Mouse (Mus musculus) heart, adult 18-20 months (tissue): Measurements from ENCODE around the gene Rfxap. TPM values are rescaled to one million over a fixed set of nuclear protein-coding genes. Genes with fewer than 3 reads are reported as not detected.

Source experiments
- DNase-seq, 2 experiments: peaks; one replicate each; pipeline ENCODE4 v3.0.0; 2021 to 2022; ENCODE audit warnings: mixed read lengths in 1 of 2
- total RNA-seq, 2 experiments: library from RNA; stranded (reverse); gene quantifications; 2 replicates each; pipeline ENCODE4 v1.2.3; 2021

The Rfxap gene
- total RNA-seq, 2 experiments from 2014 or later: 16.6 to 19.1 TPM

DNA sequence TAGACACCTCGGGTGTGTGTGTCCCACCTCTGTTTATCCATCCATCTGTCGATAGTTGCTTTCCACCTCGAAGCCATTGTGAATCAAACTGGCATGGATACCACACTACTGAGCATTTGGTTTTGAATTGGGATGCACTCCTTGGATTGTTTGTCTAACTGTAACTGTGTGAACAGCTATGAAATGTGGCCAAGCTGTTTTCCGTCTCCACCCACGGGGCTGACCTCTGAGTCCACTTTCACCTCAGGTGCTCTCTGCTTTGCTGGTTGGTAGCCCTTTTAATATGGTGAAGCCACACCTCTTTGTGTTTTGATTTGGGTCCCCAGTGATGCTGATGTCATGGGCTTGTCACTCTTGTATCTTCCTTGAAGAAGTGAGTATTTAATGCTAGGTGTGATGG lies 40.8 kb downstream of the Rfxap start:
- no peak for DNase-seq

- no peak for DNase-seq
These were observed 41.6 kb downstream of the Rfxap start for GRCm38 (mm10) chr3:54766034-54766433.

- peak in 1 of 2 experiments; percentile 10 for DNase-seq
These were observed 42.1 kb downstream of the Rfxap start for GRCm38 (mm10) chr3:54765521-54765920.

DNA sequence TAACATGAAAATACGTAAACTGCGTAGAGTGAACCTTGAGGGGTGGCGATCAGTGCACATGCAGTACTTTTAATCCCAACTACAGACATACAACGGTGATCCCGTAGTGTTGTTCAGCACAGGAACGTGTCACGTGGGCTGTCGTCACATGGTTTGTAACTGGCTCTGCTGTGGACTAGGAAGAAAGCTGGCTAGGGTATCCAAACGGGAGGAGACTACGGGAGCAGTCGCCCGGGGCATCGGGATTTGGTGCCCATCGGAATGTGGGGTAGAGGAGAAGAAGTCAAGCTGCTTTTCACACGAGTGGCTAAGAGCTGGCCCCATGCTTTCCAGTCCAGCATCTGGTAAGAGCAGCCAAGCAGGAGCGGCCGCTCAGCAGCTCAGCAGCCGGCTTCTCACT lies 43.2 kb downstream of the Rfxap start:
- DNase-seq: peak; percentile 70

DNA sequence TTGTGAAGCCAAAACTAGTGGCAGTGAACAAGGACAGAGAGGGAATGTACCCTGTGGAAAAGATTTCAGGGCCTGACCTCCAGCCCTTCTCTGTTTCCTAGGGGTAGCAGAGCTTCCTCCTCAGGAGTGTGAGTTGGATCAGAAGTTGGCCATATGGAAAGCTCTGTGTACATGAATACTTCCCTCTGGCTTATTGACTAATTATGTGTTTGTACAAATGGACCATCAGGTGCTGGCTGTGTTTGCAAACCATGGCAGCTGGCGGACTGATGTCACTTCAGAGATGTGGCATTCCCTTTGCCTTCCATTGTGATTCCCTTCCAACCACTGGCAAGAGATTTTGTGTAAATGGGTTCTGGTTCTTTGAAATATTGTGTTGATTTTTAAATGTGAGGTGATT lies 46.3 kb downstream of the Rfxap start:
- no peak for DNase-seq

- DNase-seq: no peak
These were observed 47.1 kb downstream of the Rfxap start for GRCm38 (mm10) chr3:54760321-54761115.

DNA sequence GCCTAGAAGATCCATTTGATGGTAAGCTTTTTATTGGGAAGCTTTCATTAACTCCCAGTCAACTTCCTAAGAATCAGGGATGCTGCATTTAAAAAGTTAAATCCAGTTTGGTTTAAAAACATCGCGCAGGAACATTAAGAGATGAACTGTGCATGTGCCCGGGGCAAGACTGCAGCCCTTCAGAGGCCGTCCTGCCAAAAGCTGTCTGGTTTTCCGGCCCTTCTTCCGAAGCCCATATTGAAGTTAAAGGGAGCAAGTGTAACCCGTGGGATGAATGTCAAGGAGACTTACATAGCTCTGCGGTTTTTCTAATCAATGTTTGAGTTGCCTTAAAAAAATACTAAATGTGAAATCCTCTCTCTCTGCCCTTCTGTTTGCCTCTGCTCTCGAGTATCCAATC lies 48.4 kb downstream of the Rfxap start:
- no peak for DNase-seq

DNA sequence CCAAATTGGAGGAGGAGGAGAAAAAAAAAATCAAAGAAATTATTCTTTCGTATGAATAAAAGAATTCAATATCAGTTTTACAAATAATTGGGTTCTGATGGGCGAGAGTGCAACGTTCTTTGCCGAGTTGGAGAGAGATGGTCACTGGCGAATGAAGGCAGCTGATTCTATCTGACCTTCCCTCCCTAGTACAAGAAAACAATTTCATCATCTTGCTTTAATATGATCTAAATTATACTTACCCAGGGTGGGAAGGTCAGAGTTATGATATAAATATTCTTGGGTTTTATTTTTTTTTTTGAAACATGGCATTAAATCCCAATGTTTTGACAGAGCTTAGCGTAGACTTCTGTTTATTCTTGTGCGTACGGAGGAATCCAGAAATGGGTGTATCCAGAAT lies 50.1 kb downstream of the Rfxap start:
- no peak for DNase-seq

DNA sequence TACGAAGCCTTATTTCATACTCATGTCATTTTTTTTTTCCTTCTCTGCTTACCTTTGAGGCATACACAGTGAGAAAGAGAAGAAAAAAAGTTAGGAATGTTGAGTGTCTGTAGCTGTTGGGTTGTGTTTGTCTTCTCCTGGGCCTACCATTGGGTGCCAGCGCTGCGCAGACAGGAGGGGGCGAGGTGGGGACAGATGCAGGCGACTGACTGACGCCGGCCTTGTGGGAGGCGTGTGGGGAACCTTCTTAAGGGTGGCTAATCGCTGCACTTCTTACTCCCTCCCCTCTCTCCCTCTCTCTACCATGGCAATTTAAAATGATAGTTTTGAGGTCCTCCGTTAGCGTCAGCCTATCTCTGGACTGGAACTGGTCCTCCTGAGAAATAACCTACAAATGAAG lies 51.5 kb downstream of the Rfxap start:
- DNase-seq: peak; percentile 19 to 33

GRCm38 (mm10) chr3:54755145-54756041 lies 52.2 kb downstream of the Rfxap start, which contains the start of gene Smad9:
Gene Smad9 (plus strand): TSS chr3:54755582.
- peak; percentile 57 to 70 for DNase-seq

GRCm38 (mm10) chr3:54753411-54753810 lies 54.2 kb downstream of the Rfxap start:
- no peak for DNase-seq

Other genes with a start within 250 kb of the Rfxap start
- 10 to 100 TPM; 16.7 to 19.3 TPM for gene Supt20, start 115.0 kb downstream of the Rfxap start, total RNA-seq
- not detected for gene Gm21958, start 93.4 kb downstream of the Rfxap start, total RNA-seq
- 10 to 100 TPM; 17.8 to 19.3 TPM for gene Exosc8, start 72.4 kb downstream of the Rfxap start, total RNA-seq
- gene Alg5, start 72.3 kb downstream of the Rfxap start, total RNA-seq: 10 to 100 TPM; 10.6 to 11.4 TPM
- gene Smad9, start 52.2 kb downstream of the Rfxap start, total RNA-seq: 1 to 10 TPM; 1.7 to 1.9 TPM
- gene Sertm1, start 108.1 kb upstream of the Rfxap start, total RNA-seq: under 1 TPM; 0.10 to 0.27 TPM
- gene Ccna1, start 247.7 kb upstream of the Rfxap start, total RNA-seq: not detected